Mouse (Mus musculus): ENCODE results near the gene Sclt1.

Sclt1 gene

DNA sequence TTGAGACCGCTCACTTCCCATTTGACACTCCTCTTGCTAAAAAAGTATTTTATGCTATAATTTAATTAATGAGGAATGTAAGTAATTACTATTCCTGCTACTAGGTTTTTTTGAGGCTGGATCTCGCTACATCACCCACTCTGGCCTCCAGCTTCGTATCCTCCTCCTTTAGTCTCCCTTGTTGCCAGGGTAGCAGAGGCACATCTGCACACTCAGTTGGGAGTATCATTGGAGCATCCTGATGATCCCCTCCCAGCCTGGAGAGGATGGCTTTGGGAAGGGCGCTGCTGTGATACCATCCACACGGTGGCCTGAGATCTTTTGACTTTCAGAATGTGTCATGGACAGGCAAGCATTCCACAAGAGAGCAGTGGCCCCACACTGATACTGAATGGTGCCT is 156.8 kb downstream of the Sclt1 start:
- no peak for DNase-seq

DNA sequence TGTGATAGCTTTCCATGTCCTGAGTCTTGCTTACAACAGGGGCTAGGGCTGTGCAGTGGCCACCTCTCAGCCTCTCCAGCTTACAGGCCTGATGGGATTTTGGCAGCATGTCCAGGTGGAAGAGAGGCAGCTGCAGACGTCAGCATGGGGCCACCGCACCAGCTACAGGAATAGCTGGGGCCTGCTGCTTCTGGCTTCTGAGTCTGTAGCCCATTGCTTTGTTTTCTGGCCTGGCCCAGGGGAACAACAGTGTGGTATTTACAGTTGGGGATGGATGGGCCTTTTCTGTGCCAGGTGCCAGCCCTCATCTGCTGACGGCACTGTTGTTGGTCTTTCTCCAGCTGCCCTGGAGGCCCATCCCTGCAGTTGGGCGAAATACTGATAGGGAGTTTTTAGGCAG is 158.7 kb downstream of the Sclt1 start:
- no peak for DNase-seq

DNA sequence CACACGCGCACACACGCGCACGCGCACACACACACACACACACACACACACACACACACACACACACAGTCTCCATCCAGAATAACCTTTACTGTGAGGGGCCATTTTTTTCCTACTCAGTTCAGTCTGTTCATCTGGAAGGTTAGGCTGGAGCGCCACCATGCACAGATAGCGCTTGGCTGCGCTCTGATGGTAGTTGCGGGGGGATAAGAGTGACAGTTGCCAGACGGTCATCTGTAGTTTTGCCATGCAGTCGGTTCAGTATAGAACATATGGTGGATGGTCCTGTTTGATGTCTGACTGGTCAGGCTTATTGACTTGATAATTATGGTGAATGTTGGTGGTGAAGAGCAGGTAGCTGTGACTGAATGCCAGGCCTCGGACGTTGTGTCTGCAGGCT is 159.2 kb downstream of the Sclt1 start:
- no peak for DNase-seq

DNA sequence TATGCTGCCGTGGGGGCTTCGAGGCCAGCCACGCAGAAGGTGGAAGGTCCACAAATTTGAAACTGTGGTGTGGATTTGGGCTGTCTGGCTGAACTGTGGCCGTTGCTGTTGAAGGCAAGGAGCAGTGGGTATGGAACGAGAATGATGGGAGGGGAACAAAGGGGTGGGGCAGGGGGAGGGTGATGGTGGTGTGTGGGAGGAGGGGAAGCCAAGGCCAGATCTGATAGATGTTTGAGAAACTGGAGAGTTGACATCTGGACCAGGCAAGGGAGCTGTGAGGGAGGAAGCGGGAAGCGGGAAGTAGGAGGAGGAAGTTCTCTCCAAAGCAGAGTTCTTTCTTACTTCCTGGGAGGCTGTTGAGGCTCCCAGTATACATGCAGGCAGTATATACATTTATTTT is 160.1 kb downstream of the Sclt1 start:
- DNase-seq: no peak

DNA sequence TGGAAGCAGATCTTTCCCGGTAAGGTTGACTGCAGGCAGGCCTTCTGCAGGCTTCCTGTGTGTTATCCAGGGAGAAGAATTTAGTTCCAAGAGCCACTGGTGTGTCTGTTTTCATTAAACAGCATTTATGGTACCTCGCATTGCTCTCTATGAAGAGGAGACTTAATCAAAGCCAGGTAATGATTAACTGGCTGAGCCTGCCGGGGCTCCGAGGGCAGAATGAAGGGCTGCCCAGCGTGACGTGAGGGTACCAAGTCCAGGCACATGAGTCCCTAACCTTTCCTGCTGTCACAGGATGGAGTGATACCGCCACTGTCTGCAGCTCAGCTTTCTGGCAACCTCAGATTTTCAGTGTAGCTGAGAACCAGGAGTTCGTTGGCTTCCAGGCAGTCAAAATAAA is 160.9 kb downstream of the Sclt1 start:
- DNase-seq: no peak

DNA sequence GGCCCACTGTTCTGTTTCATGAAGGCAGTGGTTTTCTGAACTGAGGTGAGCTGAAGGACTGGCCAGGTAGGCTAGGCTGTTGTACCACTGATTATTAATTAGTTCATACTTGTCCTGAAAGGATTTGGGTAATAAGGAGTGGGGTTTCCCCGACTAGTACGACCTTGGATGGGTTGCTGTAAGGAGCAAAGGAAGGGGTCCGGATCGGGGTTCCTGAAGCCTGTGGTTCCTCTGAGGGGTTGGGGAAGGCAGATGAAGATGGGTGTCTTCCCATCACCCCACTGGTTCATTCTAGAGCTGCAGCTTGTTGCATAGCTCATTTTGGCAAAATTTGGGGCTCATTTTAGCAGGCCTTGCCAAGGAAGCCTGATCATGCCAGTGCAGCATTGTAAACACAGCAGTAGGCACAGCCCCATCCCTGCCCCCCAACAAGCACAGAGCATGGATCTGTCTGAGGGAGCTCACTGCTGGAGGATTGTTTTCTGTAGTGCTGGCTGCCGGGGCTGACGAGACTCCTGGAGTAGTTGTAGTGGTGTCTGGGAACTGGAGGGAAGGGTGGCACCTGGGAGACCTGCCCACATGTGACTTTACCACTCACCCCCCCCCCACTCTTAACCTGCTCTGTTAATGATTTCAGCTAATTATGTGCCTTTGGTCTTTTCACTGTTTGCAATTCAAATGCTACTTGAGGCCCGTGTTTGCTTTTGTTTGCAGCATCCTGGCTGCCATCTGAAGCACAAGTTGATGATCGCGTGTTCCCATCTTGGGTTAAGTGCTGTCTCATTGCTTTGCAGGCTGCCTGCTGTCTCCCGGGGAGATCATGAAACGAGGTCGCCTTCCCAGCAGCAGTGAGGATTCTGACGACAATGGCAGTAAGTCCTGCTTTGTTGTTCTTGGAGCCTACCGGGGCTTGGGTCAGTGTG is 161.7 kb downstream of the Sclt1 start:
- DNase-seq: no peak

DNA sequence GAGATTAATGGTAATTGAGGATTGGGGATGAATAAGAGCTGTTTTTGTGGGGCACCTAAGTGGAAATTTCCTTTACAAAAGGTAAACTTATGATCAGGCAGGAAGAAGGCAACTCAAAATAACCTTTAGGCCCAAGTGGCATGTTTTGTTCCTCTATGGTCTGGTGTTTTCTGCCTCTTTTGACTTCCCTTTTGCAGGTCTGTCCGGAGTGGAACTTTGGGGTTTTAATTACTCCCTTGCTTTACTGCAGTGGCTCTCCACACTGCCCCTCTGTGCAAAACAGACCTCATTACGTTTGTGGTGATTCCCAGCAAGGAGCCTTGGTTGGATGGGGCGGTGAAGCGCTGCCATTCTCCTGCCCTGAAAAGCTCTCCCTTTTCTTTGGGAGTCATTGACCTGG is 162.4 kb downstream of the Sclt1 start:
- DNase-seq: no peak

DNA sequence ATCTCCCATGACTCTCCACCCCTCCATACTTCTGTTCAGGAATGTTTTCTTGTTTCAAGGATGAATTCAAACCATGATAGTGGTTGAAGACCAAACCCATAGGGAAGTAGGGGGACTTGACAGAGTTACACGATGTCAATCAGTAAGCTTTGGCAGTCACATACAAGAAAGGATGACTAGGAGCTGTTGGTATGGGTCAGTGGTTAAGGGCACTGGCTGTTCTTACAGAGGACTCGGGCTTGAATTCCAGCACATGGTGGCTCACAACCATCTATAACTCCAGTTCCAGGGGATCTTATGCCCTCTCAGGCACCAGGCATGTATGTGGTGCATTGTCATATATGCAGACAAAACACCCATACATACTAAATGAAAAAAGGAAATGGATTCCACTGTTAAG is 165.1 kb downstream of the Sclt1 start:
- DNase-seq: no peak

All from spleen, adult 18-20 months (tissue).